Mouse (Mus musculus): ENCODE results near the gene Neurod2. TPM values are rescaled to one million over a fixed set of nuclear protein-coding genes. Genes with fewer than 3 reads are reported as not detected.

Gene Neurod2
- polyA plus RNA-seq, 1 experiment from 2014 or later = not detected

DNA sequence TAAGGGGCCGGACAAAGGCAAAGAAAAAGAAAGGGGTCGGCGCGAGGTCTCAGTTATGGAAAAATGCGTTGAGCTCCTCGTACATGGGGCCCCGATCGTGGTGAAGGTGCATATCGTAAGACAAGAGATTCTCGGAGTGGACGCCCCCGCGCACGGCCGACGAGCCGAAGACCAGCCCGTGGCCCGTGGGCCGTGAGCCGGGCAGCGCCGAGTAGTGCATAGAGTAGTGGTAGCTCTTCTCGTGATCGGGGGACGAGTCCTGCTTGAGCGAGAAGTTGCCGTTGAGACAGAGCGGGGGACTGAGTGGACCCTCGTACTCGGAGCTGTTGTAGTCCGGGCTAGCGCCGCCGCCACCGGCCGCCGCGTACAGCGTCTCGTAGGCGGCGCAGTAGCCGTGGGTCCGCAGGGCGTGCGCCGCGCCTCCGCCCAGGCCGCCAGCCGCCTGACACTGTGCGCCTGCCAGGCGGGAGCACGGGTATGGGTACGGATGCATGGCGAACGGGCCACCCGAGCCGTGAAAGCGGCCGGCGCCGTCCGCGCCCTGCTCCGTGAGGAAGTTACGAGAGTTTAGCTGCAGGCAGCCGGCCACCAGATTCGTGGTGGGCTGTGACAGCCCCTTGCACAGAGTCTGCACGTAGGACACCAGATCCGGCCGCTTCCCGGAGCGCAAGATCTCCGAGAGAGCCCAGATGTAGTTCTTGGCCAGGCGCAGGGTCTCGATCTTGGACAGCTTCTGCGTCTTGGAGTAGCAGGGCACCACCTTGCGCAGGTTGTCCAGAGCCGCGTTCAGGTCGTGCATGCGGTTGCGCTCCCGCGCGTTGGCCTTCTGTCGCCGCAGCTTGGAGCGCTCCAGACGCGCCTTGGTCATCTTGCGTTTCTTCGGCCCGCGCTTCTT is 2.1 kb downstream of the Neurod2 start:
- Histone ChIP-seq H3K27ac (replicated peaks) (no peak overlapping the region), H3K4me1 (peaks cover 26% of the 10 kb centered on the region), H3K36me3 (replicated peaks) (no peaks in the 10 kb centered on the region), H3K4me3 (peak overlapping the region; percentile 44), H3K9me3 (no peaks in the 10 kb centered on the region), H3K27me3 (replicated peaks; ENCODE audit: low read depth, poor library complexity, severe bottlenecking) (peaks cover 100% of the 10 kb centered on the region)
- peak; percentile 64 for DNase-seq (ENCODE audit: low spot score)
- WGBS = under 1% methylated on average over 97 of the region's 97 CpGs

DNA sequence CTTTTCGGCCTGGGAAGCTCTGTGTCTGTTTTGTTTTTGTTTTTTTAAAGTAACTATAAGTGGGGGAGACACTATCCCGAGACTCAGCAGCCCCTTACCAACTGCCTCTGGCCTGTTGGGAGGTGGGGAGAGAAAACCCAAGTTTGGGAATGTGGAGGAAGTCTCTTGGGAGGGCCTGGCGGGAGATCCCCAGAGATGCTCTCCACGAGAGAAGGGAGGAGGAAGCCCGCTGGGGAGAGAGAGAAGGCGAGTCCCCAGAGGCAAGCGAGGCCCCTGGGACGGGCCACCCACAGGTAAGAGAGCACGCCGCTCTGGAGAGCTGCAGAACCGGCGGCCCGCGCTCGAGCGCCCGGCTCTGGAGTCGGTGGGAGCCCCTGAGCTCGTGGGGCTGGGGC is 2.7 kb downstream of the Neurod2 start:
- H3K27me3 ChIP-seq (replicated peaks; ENCODE audit: low read depth, poor library complexity, severe bottlenecking) = peaks cover 100% of the 10 kb centered on the region
- no peak overlapping the region for H3K27ac ChIP-seq (replicated peaks)
- no peaks in the 10 kb centered on the region for H3K36me3 ChIP-seq (replicated peaks)
- no peaks in the 10 kb centered on the region for H3K9me3 ChIP-seq
- peaks cover 26% of the 10 kb centered on the region for H3K4me1 ChIP-seq
- WGBS = under 1% methylated on average over 19 of the region's 19 CpGs
- no peak for DNase-seq (ENCODE audit: low spot score)
- 0 out of 2 replicates have a peak overlapping the region, but pooled peaks have one; percentile 21 for H3K4me3 ChIP-seq

- peaks cover 26% of the 10 kb centered on the region for H3K4me1 ChIP-seq
- peak; percentile 20 for DNase-seq (ENCODE audit: low spot score)
These were observed 3.6 kb downstream of the Neurod2 start for GRCm38 (mm10) chr11:98325821-98326218.

DNA sequence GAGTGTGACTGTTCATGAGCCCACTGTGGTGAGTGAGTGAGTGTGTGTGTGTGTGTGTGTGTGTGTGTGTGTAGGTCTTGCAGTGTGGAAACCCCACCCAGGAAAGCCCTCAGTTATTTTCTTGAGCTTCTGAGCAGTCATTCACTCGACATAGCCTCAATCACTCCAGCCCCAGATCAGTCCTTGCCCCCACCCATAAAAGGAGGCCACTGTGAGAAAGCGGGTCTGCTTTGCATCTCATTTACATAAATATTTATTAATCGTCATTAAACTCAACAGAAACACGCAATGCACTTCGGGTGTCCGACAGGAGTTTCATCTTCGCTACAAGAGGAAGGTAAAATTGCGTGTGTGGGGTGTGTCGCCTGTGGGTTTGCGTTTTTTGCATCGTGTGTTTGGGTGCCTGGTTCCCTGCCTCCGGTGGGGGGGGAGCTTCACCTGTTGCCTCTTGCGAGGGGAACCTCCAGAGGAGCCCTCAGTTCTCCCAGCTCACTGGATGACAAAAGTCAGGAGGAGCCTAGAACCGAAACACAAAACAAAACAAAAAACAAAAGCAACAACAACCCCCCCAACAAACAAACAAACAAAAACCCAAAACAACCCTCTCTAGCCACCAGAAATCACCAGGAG is 4.1 kb downstream of the Neurod2 start:
- H3K4me1 ChIP-seq = peaks cover 26% of the 10 kb centered on the region
- H3K9me3 ChIP-seq = no peaks in the 10 kb centered on the region
- WGBS = 4% methylated on average over 14 of the region's 14 CpGs
- DNase-seq (ENCODE audit: low spot score) = no peak
- H3K36me3 ChIP-seq (replicated peaks) = no peaks in the 10 kb centered on the region
- peaks cover 100% of the 10 kb centered on the region for H3K27me3 ChIP-seq (replicated peaks; ENCODE audit: low read depth, poor library complexity, severe bottlenecking)
- no peak overlapping the region for H3K4me3 ChIP-seq
- H3K27ac ChIP-seq (replicated peaks) = no peak overlapping the region

More at GRCm38 (mm10) chr11:98325821-98326218, 3.6 kb downstream of the Neurod2 start:
- WGBS = 2% methylated on average over 22 of the region's 22 CpGs
- no peak overlapping the region for H3K27ac ChIP-seq (replicated peaks)
- no peaks in the 10 kb centered on the region for H3K36me3 ChIP-seq (replicated peaks)
- no peaks in the 10 kb centered on the region for H3K9me3 ChIP-seq
- H3K27me3 ChIP-seq (replicated peaks; ENCODE audit: low read depth, poor library complexity, severe bottlenecking) = peaks cover 100% of the 10 kb centered on the region
- H3K4me3 ChIP-seq = no peak overlapping the region

DNA sequence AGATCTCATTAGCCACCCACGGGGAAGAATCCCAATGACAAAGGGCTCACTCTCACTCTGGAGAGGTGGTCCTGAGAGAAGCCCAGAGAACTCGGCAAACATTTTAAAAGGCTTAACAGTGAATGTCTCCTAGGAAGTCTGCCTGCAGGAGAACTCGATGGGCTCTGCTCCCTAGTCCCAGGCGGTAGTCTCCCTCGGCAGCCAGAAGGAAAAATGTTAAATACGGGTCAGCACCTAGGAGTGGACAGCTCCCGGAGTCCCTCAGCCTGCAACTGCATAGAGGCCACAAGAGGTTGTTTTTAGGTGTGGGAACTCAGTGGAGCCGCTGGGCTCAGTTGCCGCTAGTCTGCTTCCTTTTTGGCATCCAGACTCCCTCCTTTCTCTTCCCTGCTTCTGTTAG is 5.5 kb downstream of the Neurod2 start:
- Histone ChIP-seq H3K27me3 (replicated peaks; ENCODE audit: low read depth, poor library complexity, severe bottlenecking) (peaks cover 100% of the 10 kb centered on the region), H3K9me3 (no peaks in the 10 kb centered on the region), H3K27ac (replicated peaks) (no peak overlapping the region), H3K4me1 (peaks cover 23% of the 10 kb centered on the region), H3K36me3 (replicated peaks) (no peaks in the 10 kb centered on the region), H3K4me3 (no peak overlapping the region)
- peak; percentile 72 for DNase-seq (ENCODE audit: low spot score)
- under 1% methylated on average over 9 of the region's 9 CpGs for whole genome bisulfite sequencing

- peaks cover 100% of the 10 kb centered on the region for H3K27me3 ChIP-seq (replicated peaks; ENCODE audit: low read depth, poor library complexity, severe bottlenecking)
- no peak overlapping the region for H3K4me3 ChIP-seq
- H3K36me3 ChIP-seq (replicated peaks) = no peaks in the 10 kb centered on the region
- no peak for DNase-seq (ENCODE audit: low spot score)
- peaks cover 17% of the 10 kb centered on the region for H3K4me1 ChIP-seq
- H3K9me3 ChIP-seq = no peaks in the 10 kb centered on the region
- no peak overlapping the region for H3K27ac ChIP-seq (replicated peaks)
- 2% methylated on average over 10 of the region's 10 CpGs for WGBS
These were observed 6.1 kb downstream of the Neurod2 start for GRCm38 (mm10) chr11:98323136-98323866.

GRCm38 (mm10) chr11:98322159-98322558 is 7.3 kb downstream of the Neurod2 start:
- H3K9me3 ChIP-seq = no peaks in the 10 kb centered on the region

DNA sequence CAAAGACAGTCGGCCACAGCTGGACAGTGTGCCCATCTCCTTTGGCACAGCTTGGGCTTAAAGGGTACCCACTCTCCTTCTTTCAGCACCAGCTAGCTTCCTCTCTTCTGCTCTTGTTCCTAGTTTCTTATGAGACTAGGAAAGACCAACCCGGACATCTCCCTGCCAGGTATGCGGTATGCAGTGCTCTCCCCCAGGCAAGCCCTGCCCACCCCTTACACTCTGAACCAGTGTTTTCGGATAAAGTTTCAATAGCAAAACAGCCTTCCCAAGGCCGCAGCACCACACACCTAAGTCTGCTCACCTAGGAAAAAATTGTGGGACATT is 7.8 kb downstream of the Neurod2 start:
- Histone ChIP-seq H3K27me3 (replicated peaks; ENCODE audit: low read depth, poor library complexity, severe bottlenecking) (peaks cover 100% of the 10 kb centered on the region), H3K4me3 (no peak overlapping the region), H3K27ac (replicated peaks) (no peak overlapping the region), H3K36me3 (replicated peaks) (no peaks in the 10 kb centered on the region), H3K4me1 (peaks cover under 1% of the 10 kb centered on the region; the same call in 1 of the 2 replicates), H3K9me3 (no peaks in the 10 kb centered on the region)
- WGBS = 8% methylated on average over 5 of the region's 5 CpGs
- no peak for DNase-seq (ENCODE audit: low spot score)

More at GRCm38 (mm10) chr11:98322159-98322558, 7.3 kb downstream of the Neurod2 start:
- WGBS = 0% methylated on average over 1 of the region's 1 CpGs
- H3K4me1 ChIP-seq = peaks cover 5% of the 10 kb centered on the region
- H3K27ac ChIP-seq (replicated peaks) = no peak overlapping the region
- no peak overlapping the region for H3K4me3 ChIP-seq
- H3K36me3 ChIP-seq (replicated peaks) = no peaks in the 10 kb centered on the region
- H3K27me3 ChIP-seq (replicated peaks; ENCODE audit: low read depth, poor library complexity, severe bottlenecking) = peaks cover 100% of the 10 kb centered on the region
- no peak for DNase-seq (ENCODE audit: low spot score)

DNA sequence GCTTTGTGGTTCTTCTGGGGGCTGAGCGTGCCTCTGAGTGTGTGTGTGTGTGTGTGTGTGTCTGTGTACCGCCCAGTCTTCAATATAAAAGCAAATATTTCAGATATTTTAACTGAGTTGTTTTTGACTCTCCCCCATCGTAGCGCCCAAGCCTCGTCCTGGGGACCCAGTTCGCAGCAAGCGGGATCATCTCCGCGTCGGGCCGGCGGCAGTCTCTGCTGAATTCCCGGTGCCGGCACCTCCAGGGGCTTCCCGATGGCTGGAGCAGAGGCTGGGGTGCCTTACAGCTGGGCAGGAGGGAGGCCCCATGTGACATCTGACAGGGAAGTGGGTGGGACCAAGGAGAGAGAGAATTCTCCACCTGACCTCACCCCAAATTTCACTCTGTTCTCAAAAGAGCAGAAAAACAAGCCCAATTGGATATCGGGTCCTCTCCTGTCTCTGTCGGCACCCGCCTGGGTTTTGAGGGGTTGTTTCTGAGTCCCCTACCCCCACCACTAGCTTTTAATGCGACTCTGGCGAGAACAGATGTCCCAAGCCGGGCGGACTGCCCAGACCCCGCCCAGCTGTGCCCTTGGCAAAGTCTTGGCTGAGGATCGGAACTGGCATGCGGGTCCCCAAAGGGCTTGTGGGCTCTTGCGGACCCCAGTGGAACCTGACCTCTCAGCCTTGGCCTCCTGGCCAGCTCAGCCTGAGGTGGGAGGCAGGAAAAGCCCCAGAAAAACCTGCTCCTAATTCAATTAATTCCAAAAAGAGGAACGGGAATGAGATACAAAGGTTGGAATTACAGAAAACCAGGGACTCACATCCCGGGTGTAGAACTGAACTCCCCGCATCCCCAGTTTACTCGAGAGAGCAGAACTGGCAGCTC is 8.4 kb downstream of the Neurod2 start:
- no peaks in the 10 kb centered on the region for H3K9me3 ChIP-seq
- peaks cover 100% of the 10 kb centered on the region for H3K27me3 ChIP-seq (replicated peaks; ENCODE audit: low read depth, poor library complexity, severe bottlenecking)
- no peak overlapping the region for H3K27ac ChIP-seq (replicated peaks)
- no peaks in the 10 kb centered on the region for H3K36me3 ChIP-seq (replicated peaks)
- no peak overlapping the region for H3K4me3 ChIP-seq
- under 1% methylated on average over 30 of the region's 30 CpGs for whole genome bisulfite sequencing
- H3K4me1 ChIP-seq = no peaks in the 10 kb centered on the region
- DNase-seq (ENCODE audit: low spot score) = peak; percentile 25

DNA sequence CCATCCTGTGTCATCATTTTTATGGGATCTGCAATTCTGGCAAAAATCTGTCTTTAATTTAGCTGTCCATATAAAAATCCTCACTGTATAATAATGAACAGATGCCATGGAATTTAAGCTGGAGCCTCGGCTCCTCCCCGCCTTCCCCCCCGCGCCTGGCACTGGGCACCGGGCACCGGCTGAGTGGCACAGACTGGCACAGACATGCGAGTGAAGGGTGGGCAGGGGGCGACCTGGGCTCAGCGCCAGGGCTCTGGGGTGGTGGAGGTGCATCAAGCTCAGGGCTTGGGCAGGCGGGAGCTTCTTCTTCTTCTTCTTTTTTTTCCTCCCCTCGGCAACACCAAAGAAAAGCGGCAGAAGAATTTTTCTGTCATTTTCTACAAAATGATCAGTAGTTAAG is 9.1 kb downstream of the Neurod2 start:
- no peaks in the 10 kb centered on the region for H3K9me3 ChIP-seq
- no peaks in the 10 kb centered on the region for H3K36me3 ChIP-seq (replicated peaks)
- no peak overlapping the region for H3K27ac ChIP-seq (replicated peaks)
- no peaks in the 10 kb centered on the region for H3K4me1 ChIP-seq
- 9% methylated on average over 12 of the region's 12 CpGs for WGBS
- H3K4me3 ChIP-seq = no peak overlapping the region
- peaks cover 100% of the 10 kb centered on the region for H3K27me3 ChIP-seq (replicated peaks; ENCODE audit: low read depth, poor library complexity, severe bottlenecking)
- no peak for DNase-seq (ENCODE audit: low spot score)

- no peak overlapping the region for H3K27ac ChIP-seq (replicated peaks)
- H3K4me1 ChIP-seq = no peaks in the 10 kb centered on the region
- WGBS = 1% methylated on average over 2 of the region's 2 CpGs
- H3K27me3 ChIP-seq (replicated peaks; ENCODE audit: low read depth, poor library complexity, severe bottlenecking) = peaks cover 100% of the 10 kb centered on the region
- no peaks in the 10 kb centered on the region for H3K9me3 ChIP-seq
- H3K36me3 ChIP-seq (replicated peaks) = no peaks in the 10 kb centered on the region
- no peak overlapping the region for H3K4me3 ChIP-seq
- DNase-seq (ENCODE audit: low spot score) = no peak
These were observed 9.5 kb downstream of the Neurod2 start for GRCm38 (mm10) chr11:98319944-98320343.

DNA sequence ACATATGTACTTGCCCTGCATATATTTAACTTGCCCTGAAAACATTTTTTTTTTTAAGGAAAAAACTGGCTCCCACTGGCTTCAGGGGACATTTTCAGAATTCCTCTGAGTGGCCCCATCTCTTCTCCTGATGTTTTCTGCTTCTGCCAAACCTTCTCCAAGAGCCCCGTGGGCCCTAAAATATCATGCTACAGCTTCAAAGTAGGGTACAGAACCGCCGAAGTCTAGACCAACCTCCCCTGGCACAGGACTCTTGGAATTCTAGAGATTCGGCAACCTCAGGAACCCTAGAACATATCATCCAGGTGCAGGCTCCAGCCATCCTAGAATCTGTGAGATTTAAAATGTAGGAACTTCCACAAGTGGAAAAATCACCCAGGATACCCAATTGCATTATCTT is 9.9 kb downstream of the Neurod2 start:
- Histone ChIP-seq H3K4me3 (no peak overlapping the region), H3K36me3 (replicated peaks) (no peaks in the 10 kb centered on the region), H3K4me1 (no peaks in the 10 kb centered on the region), H3K9me3 (no peaks in the 10 kb centered on the region), H3K27ac (replicated peaks) (no peak overlapping the region), H3K27me3 (replicated peaks; ENCODE audit: low read depth, poor library complexity, severe bottlenecking) (peaks cover 100% of the 10 kb centered on the region)
- 8% methylated on average over 4 of the region's 4 CpGs for WGBS
- no peak for DNase-seq (ENCODE audit: low spot score)

Measured in embryonic facial prominence, embryonic 10.5 days (tissue).